Mouse (Mus musculus): ENCODE data around the gene Gm13304. TPM values are rescaled to one million over a fixed set of nuclear protein-coding genes. Genes with fewer than 3 reads are reported as not detected.

Gene Gm13304
- polyA plus RNA-seq (2015; fragmentation: Nextera tagmentation; extraction: Ambion mirVana): 8.6 and 12.2 TPM in 2 replicates

GRCm38 (mm10) chr4:42114517-42114916 is at the start of gene Gm13304:
Gene Gm13304, plus strand, starts transcription at chr4:42114817.

GRCm38 (mm10) chr4:42090907-42091306 is 23.7 kb upstream of the Gm13304 start, which contains the start of gene Gm3893:
Gene Gm3893, plus strand, starts transcription at chr4:42091207.

GRCm38 (mm10) chr4:42153136-42153535 is 38.5 kb downstream of the Gm13304 start, which contains the start of gene Gm13306:
Gene Gm13306, plus strand, starts transcription at chr4:42153436.

Other genes with a start within 250 kb of the Gm13304 start
- gene Gm21541, start 211.2 kb upstream of the Gm13304 start, polyA plus RNA-seq (2015; fragmentation: Nextera tagmentation; extraction: Ambion mirVana): 10.1 and 33.2 TPM in 2 replicates
- gene Gm20878, start 173.2 kb upstream of the Gm13304 start, polyA plus RNA-seq (2015; fragmentation: Nextera tagmentation; extraction: Ambion mirVana): 0.62 and 1.3 TPM in 2 replicates
- gene Fam205a4, start 148.8 kb upstream of the Gm13304 start, polyA plus RNA-seq (2015; fragmentation: Nextera tagmentation; extraction: Ambion mirVana): 0.05 TPM in 2 replicates
- not detected in 2 replicates for gene Gm21093, start 80.1 kb upstream of the Gm13304 start, polyA plus RNA-seq (2015; fragmentation: Nextera tagmentation; extraction: Ambion mirVana)
- not detected in 2 replicates for gene Gm3893, start 23.6 kb upstream of the Gm13304 start, polyA plus RNA-seq (2015; fragmentation: Nextera tagmentation; extraction: Ambion mirVana)
- not detected in 2 replicates for gene Gm13306, start 38.6 kb downstream of the Gm13304 start, polyA plus RNA-seq (2015; fragmentation: Nextera tagmentation; extraction: Ambion mirVana)
- 0.22 and 0.38 TPM in 2 replicates for gene Gm13305, start 53.8 kb downstream of the Gm13304 start, polyA plus RNA-seq (2015; fragmentation: Nextera tagmentation; extraction: Ambion mirVana)
- not detected in 2 replicates for gene Gm10600, start 125.8 kb downstream of the Gm13304 start, polyA plus RNA-seq (2015; fragmentation: Nextera tagmentation; extraction: Ambion mirVana)
- not detected in 2 replicates for gene Ccl21b, start 140.9 kb downstream of the Gm13304 start, polyA plus RNA-seq (2015; fragmentation: Nextera tagmentation; extraction: Ambion mirVana)
- gene Gm21953, start 179.4 kb downstream of the Gm13304 start, polyA plus RNA-seq (2015; fragmentation: Nextera tagmentation; extraction: Ambion mirVana): not detected in 2 replicates
- gene Fam205a3, start 203.5 kb downstream of the Gm13304 start, polyA plus RNA-seq (2015; fragmentation: Nextera tagmentation; extraction: Ambion mirVana): not detected in 2 replicates

All from spleen, postnatal 0 days (tissue).